Mouse (Mus musculus) lung, adult 18-20 months (tissue): ENCODE results near the gene 4930432K21Rik.

Experiments
- DNase-seq, 2 experiments: peaks; one replicate each; pipeline ENCODE4 v3.0.0; 2022; ENCODE audit warnings: mixed read lengths in 2 of 2

4930432K21Rik gene

DNA sequence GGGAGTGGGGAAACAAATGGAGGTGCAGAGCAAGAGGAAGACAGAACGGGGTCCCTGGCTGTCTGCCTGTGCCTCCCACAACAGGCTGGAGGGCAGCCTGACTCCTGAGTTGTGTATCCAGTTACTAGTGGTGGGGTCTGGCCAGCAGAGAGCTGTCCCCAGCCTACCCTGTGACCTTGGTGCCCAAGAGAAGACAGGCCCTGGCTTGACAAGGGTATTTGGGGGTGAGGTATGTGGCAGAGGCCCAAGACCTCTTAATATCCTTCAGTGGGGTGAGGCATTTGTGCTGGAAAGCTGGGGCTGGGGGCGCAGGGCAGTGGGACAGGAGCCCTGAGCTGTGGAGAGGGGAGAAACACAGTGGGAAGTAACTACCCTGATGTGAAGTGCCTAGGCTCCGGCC lies 63.4 kb downstream of the 4930432K21Rik start:
- DNase-seq, result no peak

DNA sequence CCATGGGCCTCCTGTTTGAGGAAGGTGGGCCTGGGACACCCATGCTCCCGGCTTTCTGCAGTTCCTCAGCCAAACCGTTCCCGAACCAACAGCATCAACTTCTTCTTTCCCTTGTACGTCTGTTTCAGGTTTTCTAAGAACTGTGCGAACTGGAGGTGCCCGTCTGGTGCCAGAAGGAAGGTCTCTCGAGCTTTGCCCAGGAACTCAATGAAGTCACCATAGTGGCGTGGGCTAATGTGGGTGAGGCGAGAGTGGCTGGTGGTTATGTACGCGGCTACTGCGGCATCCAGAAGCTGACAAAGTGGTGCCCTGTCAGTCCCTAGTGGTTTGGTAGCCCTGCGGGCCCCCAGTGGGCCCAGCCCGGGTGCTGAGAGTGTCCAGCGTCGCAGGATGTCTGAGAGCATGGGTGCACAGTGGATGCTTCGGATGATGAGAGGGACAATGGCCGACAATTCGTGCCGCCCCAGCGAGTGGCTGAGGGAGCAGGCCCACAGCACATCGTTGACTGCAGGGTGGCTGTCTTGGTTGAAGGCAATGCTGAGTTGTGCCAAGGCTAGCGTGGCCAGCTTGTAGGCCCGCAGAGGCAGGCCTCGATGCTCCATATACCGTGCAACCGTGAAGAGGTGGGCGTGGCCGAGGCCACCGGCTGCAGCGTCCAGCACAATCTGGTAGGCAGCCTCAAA lies 64.2 kb downstream of the 4930432K21Rik start:
- DNase-seq, result peak in 1 of 2 experiments; percentile 31

DNA sequence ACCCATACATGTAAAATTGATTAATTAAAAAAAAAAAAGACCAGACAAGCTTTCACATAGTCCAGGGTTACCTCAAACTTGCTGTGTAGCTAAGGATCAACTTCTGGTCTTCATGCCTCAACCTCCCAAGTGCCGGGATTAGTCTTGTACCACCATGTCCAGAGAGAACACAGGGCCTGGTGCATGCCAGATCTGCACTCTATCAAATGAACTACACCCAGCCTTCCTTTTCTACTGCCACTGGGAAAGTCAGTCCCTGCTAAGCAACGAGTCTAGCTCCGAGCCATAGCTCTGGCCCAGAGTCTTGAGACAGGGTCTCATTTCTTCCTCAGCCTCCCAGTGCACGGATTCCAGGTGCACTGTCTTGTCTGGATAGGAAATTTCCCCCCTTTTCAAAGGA lies 65.5 kb downstream of the 4930432K21Rik start:
- DNase-seq, result no peak

DNA sequence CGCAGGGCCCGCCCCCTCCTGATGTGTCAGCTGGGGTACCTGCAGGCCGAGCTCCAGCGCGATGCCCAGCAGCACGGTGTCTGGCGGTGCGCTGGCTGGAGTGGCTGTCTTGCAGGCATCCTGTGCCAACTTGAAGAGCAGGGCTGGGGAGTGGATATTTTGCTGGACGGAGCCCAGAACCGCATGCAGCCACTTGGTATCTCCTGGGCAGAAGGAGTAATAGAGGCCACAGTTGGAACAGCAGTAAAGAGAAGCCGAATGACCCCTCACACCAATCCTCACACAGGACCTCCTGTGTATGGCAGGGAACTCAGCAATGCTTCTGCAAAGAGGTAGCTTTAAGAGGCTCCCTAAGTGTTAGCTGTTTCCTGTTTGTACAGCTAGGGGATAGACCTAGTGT lies 69.4 kb downstream of the 4930432K21Rik start:
- no peak for DNase-seq

DNA sequence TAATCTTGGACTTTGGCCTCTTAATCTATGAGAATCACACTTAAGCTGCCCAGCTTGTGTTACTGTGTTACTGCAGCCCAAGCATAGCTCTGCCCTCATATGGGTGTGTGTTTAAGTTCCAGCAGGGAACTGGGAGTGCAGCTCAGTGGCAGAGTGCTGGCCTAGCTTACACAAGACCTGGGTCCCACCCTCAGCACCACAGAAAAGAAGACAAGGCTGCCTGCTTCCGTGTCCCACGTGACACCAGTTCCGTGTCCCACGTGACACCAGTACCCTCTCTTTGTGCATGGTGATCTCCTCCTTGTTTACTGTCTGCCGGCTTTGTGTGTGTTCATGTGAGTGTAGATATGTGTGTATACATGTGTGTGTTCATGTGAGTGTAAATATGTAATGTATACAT lies 70.3 kb downstream of the 4930432K21Rik start:
- no peak for DNase-seq

DNA sequence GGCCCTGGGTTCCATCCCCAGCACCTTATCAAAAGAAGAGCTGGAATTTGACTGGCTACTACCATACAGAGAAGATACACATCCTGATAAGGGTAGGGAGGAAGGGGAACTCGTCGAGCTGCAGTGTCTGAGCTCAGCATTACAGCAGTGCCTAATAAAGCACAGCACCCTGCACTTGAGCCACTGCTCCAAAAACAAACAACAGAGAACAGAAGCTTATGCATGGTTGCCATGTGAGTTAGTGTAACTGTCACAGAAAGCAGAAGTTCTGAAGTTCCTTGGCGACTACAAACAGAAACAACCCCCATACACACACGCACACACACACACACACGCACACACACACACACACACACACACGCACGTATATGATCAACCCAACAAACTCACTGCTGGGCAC lies 72.3 kb downstream of the 4930432K21Rik start:
- no peak for DNase-seq
